Mouse (Mus musculus) forebrain, embryonic 11.5 days (tissue): ENCODE data around the gene Ell2. TPM values are rescaled to one million over a fixed set of nuclear protein-coding genes. Genes with fewer than 3 reads are reported as not detected.

Experiments
- ATAC-seq: fragments of 200-750 bp; cut with Nextera tagmentation; replicated peaks from 2 replicates; pipeline ENCODE4 v1.8.0; 2017; ENCODE audit warnings: moderate TSS enrichment; ENCODE audit not compliant: low FRiP score
- DNase-seq: peaks from one replicate; pipeline ENCODE4 v3.0.0-alpha.2; 2017; ENCODE audit warnings: low spot score
- H3K27ac ChIP-seq: fragments of 300-500 bp; sonication (generic); 2 replicates; pipeline ENCODE4 v1.5.1; 2014; ENCODE audit warnings: low read depth, low read length
- H3K27me3 ChIP-seq: fragments of 300-500 bp; sonication (generic); 2 replicates; pipeline ENCODE4 v1.6.1; 2014; ENCODE audit warnings: mild to moderate bottlenecking, low read length, mixed read lengths; ENCODE audit not compliant: control insufficient read depth, insufficient read depth
- H3K36me3 ChIP-seq: fragments of 300-500 bp; sonication (generic); 2 replicates; pipeline ENCODE4 v1.6.1; 2014; ENCODE audit warnings: mild to moderate bottlenecking, low read length, moderate library complexity, mixed read lengths; ENCODE audit not compliant: control insufficient read depth, insufficient read depth
- H3K4me1 ChIP-seq: fragments of 300-500 bp; sonication (generic); replicated peaks from 2 replicates; pipeline ENCODE4 v1.6.1; 2014; ENCODE audit warnings: low read length, mixed read lengths; ENCODE audit not compliant: control insufficient read depth, insufficient read depth
- H3K4me2 ChIP-seq: fragments of 300-500 bp; sonication (generic); 2 replicates; pipeline ENCODE4 v1.6.1; 2014; ENCODE audit warnings: low read depth, mild to moderate bottlenecking, low read length, moderate library complexity, mixed read lengths; ENCODE audit not compliant: severe bottlenecking
- H3K4me3 ChIP-seq: fragments of 300-500 bp; sonication (generic); 2 replicates; pipeline ENCODE4 v1.5.1; 2014; ENCODE audit warnings: low read depth, low read length
- H3K9ac ChIP-seq: fragments of 300-500 bp; sonication (generic); 2 replicates; pipeline ENCODE4 v1.6.1; 2014; ENCODE audit warnings: low read length
- H3K9me3 ChIP-seq: fragments of 300-500 bp; sonication (generic); 2 replicates; pipeline ENCODE4 v1.6.1; 2016; ENCODE audit warnings: low read length, mixed read lengths; ENCODE audit not compliant: control insufficient read depth
- WGBS: fragments of 180-500 bp; shearing (Covaris S2); extraction: QIAGEN DNeasy Blood & Tissue Kit; methylation state at CpG from one replicate; pipeline ENCODE4 v1.1.7; 2014; 5-methylcytosine and 5-hydroxymethylcytosine counted together
- polyA plus RNA-seq: library from polyadenylated mRNA; unstranded; fragments of >200 nt; fragmentation: Nextera tagmentation; extraction: Ambion mirVana; gene quantifications from 2 replicates; pipeline ENCODE4 v1.2.1, GENCODE M21; 2014

The Ell2 gene
- polyA plus RNA-seq, 1 experiment from 2014 or later, result 3.3 TPM

- no peak; the same call in 1 of the 2 replicates for ATAC-seq
These were observed 92.1 kb downstream of the Ell2 start for GRCm38 (mm10) chr13:75798413-75799302.

GRCm38 (mm10) chr13:75799421-75799820 lies 92.9 kb downstream of the Ell2 start:
- WGBS, result 87% methylated on average over 3 of the region's 3 CpGs
- Histone ChIP-seq H3K36me3 (no peaks in the 10 kb centered on the region), H3K9me3 (no peaks in the 10 kb centered on the region), H3K4me2 (no peak overlapping the region), H3K27me3 (no peaks in the 10 kb centered on the region), H3K4me1 (no peaks in the 10 kb centered on the region), H3K27ac (no peak overlapping the region), H3K4me3 (no peak overlapping the region), H3K9ac (no peak overlapping the region)
- ATAC-seq (no peak), DNase-seq (no peak)

More at GRCm38 (mm10) chr13:75798413-75799302, 92.1 kb downstream of the Ell2 start:
- DNase-seq, result no peak
- Histone ChIP-seq H3K27ac (no peak overlapping the region), H3K9me3 (no peaks in the 10 kb centered on the region), H3K4me3 (no peak overlapping the region), H3K4me1 (no peaks in the 10 kb centered on the region), H3K9ac (no peak overlapping the region), H3K4me2 (no peak overlapping the region), H3K27me3 (no peaks in the 10 kb centered on the region), H3K36me3 (no peaks in the 10 kb centered on the region)
- 80% methylated on average over 7 of the region's 7 CpGs for WGBS

DNA sequence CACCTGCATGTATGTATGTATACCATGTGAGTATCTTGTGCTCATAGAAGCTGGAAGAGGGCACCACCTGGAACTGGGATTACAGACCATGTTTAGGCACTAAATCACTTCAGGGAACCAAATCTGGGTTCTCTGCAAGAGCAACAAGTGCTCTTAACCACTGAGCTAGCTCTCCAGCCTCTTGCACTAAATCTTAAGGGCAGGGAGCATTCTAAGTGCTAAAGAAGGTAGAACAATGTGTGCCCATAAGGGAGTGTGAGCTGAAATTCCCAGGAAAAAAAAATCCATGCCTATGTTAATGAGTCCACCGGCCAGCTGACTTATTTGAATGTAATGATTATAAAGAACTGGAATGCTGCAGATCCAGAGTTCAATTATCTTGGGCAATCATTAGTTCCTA lies 101.4 kb downstream of the Ell2 start:
- 84% methylated on average over 1 of the region's 1 CpGs for WGBS
- DNase-seq (no peak), ATAC-seq (no peak)
- Histone ChIP-seq H3K27me3 (no peaks in the 10 kb centered on the region), H3K27ac (no peak overlapping the region), H3K9ac (no peak overlapping the region), H3K4me2 (no peak overlapping the region), H3K4me3 (no peak overlapping the region), H3K4me1 (no peaks in the 10 kb centered on the region), H3K9me3 (no peaks in the 10 kb centered on the region), H3K36me3 (no peaks in the 10 kb centered on the region)

GRCm38 (mm10) chr13:75809957-75810356 lies 103.4 kb downstream of the Ell2 start:
- DNase-seq, result no peak
- no peak overlapping the region for H3K4me2 ChIP-seq
- no peak for ATAC-seq
- no peak overlapping the region for H3K4me3 ChIP-seq
- H3K36me3 ChIP-seq, result no peaks in the 10 kb centered on the region
- H3K9ac ChIP-seq, result no peak overlapping the region
- H3K9me3 ChIP-seq, result no peaks in the 10 kb centered on the region
- H3K27ac ChIP-seq, result no peak overlapping the region
- H3K27me3 ChIP-seq, result no peaks in the 10 kb centered on the region
- WGBS, result 83% methylated on average over 1 of the region's 1 CpGs
- H3K4me1 ChIP-seq, result no peaks in the 10 kb centered on the region

- DNase-seq (no peak), ATAC-seq (no peak)
- Histone ChIP-seq H3K36me3 (no peaks in the 10 kb centered on the region), H3K4me2 (no peak overlapping the region), H3K27ac (no peak overlapping the region), H3K4me1 (no peaks in the 10 kb centered on the region), H3K9ac (no peak overlapping the region), H3K9me3 (no peaks in the 10 kb centered on the region), H3K27me3 (no peaks in the 10 kb centered on the region), H3K4me3 (no peak overlapping the region)
- 95% methylated on average over 2 of the region's 2 CpGs for WGBS
These were observed 110.6 kb downstream of the Ell2 start for GRCm38 (mm10) chr13:75817183-75817582.

DNA sequence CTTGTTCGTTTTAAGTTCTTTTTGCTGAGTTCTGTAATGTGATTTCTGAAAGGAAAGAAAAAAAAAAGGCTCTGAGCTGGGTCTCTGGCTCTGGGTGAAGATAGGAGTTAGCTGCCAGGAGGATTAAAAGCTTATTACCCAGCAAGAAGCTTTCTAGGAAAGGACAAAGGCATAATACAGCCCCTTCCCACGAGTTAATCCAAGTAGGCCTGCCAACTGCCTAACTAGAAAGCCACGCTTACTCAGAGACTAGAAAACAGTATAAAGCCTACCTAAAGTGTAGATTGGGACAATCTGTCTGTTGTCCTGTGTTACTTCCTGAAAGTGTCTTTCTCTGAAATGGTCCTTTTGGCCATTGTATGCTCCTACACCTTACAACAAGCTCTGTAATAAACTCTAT lies 111.9 kb downstream of the Ell2 start:
- H3K4me3 ChIP-seq, result no peak overlapping the region
- ATAC-seq (no peak), DNase-seq (no peak)
- no peak overlapping the region for H3K4me2 ChIP-seq
- no peaks in the 10 kb centered on the region for H3K36me3 ChIP-seq
- no peak overlapping the region for H3K27ac ChIP-seq
- no peaks in the 10 kb centered on the region for H3K4me1 ChIP-seq
- H3K27me3 ChIP-seq, result no peaks in the 10 kb centered on the region
- no peak overlapping the region for H3K9ac ChIP-seq
- H3K9me3 ChIP-seq, result no peaks in the 10 kb centered on the region
- WGBS, result 8% methylated on average over 3 of the region's 3 CpGs

DNA sequence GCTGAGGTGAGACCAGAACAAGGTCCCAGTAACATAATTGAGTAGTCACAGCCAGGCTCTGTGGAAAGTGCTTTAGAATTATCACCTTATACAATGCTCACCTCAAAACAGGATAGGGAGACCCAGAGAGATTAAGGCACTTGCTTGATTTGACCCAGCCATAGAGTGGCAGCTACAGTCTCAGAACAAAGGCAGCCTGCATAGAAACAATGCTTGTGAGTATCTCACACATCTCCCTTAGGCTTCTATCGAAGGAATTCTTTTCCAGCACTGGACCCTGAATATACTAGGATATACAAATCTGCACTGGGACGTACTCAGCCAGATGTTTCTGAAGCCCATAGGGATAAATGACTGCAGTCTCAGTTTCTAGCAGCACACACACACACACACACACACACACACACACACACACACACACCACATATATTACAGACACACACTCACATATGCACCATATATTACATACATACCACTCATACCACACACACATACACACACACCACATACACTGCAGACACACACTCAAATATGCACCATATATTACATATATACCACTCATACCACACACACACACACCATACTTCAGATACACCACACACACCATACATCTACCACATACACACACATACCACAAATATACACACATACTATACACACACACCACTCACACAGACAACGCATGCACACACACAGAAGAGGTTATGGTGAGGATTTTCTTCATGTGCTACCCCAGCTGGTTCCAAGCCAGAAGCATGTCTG lies 112.6 kb downstream of the Ell2 start:
- Histone ChIP-seq H3K4me2 (no peak overlapping the region), H3K4me1 (no peaks in the 10 kb centered on the region), H3K36me3 (no peaks in the 10 kb centered on the region), H3K27ac (no peak overlapping the region), H3K4me3 (no peak overlapping the region), H3K9ac (no peak overlapping the region), H3K27me3 (no peaks in the 10 kb centered on the region), H3K9me3 (no peaks in the 10 kb centered on the region)
- no peak for ATAC-seq
- DNase-seq, result no peak
- WGBS, result 64% methylated on average over 3 of the region's 3 CpGs

DNA sequence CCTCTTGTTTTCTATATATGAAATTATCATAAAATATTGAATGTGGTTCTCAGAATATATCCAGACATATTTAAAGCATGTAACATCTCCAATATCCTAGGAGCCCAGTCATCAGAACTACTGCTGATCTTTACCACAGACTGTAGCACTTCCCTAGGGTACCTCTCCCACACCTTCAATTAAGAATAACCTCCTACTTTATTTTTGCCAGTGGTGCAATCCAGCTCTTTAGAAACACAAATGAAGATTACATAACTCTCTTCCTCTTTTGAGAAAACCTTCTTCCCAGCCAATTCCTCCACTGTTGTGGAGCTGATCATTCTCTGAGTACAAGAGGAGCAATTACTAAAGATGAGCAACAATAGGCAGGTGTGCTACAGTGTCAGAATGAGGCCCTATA lies 113.3 kb downstream of the Ell2 start:
- DNase-seq, result no peak
- Histone ChIP-seq H3K4me2 (no peak overlapping the region), H3K9ac (no peak overlapping the region), H3K4me3 (no peak overlapping the region), H3K27ac (no peak overlapping the region), H3K36me3 (no peaks in the 10 kb centered on the region), H3K9me3 (no peaks in the 10 kb centered on the region), H3K4me1 (no peaks in the 10 kb centered on the region), H3K27me3 (no peaks in the 10 kb centered on the region)
- no peak for ATAC-seq
